Mouse (Mus musculus) skeletal muscle tissue, adult 2 months (tissue): ENCODE measurements around the gene Gm28047.
"Not testable (repeated sequence)": the region's sequence is repeated elsewhere in the genome, so short reads cannot be mapped to it uniquely, and the experiment has no call there.

ENCODE experiments used
- DNase-seq: peaks from one replicate; pipeline ENCODE4 v3.0.0-alpha.2; 2012; ENCODE audit warnings: low read depth, low spot score

The Gm28047 gene

GRCm38 (mm10) chr15:102620765-102621164 lies 4.1 kb downstream of the Gm28047 start:
- DNase-seq, result no peak

GRCm38 (mm10) chr15:102619486-102619885 lies 5.4 kb downstream of the Gm28047 start:
- no peak for DNase-seq

DNA sequence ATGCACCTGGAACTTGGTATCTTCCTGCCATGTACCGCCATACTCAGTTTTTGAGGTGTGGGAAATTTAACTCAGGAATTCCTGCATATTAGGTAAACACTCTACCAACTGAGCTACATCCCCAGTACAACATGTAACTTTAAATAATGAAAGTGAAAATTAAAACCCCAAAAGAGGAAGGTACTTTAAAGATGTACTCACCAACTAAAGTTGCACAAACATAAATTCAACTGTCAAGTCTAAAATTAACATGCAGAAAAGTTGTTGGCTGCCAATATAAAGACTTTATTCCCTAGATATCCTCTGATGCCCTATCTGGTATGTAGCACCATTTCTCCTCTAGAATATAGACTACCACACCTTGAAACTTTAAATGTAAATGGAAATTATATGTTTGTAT lies 7.2 kb downstream of the Gm28047 start:
- no peak for DNase-seq

- DNase-seq, result no peak
Measured at GRCm38 (mm10) chr15:102616174-102616573, 8.7 kb downstream of the Gm28047 start.

DNA sequence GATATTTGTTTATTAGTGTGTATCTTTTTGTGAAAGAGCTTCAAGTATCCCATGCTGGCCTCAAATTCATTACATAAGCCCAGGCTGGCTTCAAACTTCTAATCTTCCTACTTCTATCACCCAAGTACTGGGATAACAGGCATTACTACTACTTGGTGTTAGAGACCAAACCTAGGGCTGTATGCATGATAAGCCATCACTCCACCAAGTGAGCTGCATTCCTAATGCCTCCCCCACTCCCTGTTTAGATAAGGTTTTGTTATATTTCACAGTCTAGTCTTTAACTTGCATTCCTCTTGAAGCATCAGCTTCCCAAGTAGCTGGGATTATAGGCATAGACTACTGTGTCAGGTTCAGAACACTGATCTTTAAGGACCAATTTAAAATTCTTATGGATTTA lies 10.6 kb downstream of the Gm28047 start:
- no peak for DNase-seq

GRCm38 (mm10) chr15:102612966-102613365 lies 11.9 kb downstream of the Gm28047 start:
- no peak for DNase-seq

- DNase-seq, result not testable (repeated sequence)
Measured at GRCm38 (mm10) chr15:102608586-102608985, 16.3 kb downstream of the Gm28047 start.

DNA sequence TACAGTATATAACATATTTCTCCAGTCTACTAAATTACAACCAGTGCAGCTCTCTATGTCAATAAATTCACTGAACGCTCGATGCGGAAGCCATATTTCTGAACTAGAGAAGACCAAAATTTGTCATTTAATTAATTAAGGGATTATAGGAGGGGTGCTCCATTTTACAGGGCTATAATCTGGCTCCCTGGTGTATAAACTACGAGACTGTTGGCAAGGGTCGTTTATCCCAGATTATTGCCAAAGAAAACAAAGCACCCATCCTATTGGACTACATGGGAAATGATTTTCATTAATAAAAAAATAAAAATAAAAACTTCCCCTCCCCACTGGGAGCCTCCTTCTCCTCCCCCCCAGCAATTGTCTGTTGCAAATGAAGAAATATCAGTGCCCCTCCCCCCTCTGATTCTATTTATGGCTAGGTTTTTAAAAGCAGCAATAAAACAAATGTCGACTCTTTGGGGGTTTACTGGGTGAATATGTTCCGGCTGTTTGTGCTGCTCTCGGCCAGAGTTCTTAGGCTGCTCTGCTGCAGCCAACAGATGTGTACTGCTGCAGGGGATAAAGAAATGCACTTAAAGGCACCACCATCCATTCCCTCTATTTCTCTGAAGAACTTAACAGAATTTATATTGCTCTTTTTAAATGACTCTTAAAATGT lies 30.7 kb downstream of the Gm28047 start:
- DNase-seq, result no peak

DNA sequence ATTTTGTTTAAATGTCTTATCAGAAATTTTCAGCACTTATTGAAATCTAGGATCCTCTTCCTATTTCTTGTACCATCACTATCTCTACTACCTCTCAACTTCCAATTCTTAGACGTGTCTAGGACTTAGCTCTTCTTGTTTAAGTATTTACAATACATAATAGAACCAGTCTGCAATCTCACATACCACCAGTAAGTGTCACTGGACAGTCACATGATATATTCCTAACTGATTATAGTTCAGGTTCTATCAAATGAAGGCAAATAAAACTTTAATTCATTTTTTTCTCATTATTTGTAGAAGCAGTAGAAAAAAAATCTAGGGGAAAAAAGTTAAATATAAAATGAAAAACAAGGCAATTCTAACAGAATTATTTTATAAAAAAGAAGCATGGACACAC lies 32.2 kb downstream of the Gm28047 start:
- DNase-seq, result no peak

DNA sequence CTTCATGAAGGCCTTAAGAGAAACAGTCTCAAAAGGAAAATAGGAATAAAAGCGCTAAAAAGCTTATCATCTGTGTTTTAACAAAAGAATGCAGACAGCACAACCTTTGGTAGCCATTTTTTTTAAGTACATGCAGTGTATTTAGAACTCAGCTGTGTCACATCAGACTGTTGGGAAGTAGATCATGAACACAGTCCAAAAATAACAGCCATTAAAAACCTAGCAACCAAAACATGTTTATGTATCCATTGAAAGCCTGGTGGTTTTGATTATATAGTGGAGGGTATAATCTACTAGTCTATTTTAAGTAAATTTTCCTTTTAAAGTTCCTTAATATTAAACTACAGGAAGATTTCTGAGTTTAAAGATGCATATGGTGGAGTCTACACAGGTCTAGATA lies 34.3 kb downstream of the Gm28047 start:
- no peak for DNase-seq

- DNase-seq, result no peak
Measured at GRCm38 (mm10) chr15:102589826-102590225, 35.0 kb downstream of the Gm28047 start.

GRCm38 (mm10) chr15:102585501-102585900 lies 39.4 kb downstream of the Gm28047 start:
- no peak for DNase-seq

DNA sequence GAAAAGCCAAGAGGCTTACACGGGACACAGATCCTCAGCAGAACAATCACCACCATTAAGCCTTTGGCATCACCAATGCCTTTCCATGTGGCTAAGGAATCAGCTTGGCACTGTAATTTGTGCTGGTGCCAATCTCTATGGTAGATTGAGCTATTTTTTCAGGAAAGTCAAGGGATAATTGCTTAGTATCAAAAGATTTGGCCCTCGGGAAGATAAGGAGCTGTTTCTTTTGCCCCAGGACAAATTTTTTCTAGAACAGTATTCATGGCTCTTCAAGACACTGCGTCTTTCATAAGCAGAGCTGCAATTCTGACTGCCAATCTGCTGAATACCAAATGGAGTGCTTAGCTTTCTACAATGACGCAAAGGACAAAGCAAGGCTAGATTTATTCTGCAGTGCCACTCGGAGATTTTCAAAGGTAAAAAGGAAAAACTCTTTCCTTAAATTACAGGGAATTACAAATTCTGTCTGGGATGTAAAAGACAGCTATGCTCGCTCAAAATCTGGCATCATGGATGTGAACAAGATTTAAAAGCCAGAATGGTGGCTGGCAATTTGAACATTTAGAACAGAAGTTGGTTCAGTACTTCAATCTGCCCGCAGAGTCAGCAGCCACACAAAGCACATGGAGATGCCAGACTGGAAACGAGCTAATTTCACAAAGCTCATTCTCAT lies 41.0 kb downstream of the Gm28047 start:
- DNase-seq, result no peak

DNA sequence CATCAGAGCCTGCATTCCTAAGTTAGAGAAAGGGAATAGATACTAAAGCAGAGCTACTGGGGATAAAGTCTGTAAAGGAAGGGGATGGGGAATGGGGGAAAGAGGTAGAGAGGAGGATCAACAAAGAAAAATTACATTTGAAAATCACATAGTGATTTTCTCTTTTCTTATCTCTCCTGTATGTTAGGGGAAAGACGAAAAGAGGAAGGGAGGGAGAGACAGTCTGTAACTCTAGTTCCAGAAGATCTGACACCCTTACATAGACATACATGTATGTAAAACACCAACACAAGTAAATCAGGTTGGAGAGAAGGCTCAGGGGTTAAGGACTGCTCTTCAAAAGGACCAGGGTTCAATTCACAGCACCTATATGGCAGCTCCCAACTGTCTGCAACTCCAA lies 43.7 kb downstream of the Gm28047 start:
- DNase-seq, result no peak

- no peak for DNase-seq
Measured at GRCm38 (mm10) chr15:102578351-102578750, 46.5 kb downstream of the Gm28047 start.

DNA sequence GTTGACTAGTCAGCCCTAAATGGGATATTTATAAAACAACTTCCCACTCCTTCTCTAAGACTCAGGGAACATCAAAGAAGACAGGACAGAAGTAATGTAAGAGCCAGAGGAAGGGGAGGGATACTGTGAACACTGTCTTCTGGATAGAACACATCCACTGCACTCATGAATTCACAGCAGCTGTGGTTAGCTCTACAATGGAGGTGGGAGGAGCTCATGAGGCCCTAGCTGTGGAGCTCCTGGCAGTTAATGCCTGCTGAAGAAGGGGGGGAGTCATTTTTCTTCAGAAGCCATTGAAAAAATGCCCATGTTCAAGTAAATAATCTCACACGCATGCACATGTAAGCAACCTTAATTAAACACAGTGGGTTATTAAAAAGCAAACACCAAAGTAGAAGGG lies 47.9 kb downstream of the Gm28047 start:
- DNase-seq, result no peak

DNA sequence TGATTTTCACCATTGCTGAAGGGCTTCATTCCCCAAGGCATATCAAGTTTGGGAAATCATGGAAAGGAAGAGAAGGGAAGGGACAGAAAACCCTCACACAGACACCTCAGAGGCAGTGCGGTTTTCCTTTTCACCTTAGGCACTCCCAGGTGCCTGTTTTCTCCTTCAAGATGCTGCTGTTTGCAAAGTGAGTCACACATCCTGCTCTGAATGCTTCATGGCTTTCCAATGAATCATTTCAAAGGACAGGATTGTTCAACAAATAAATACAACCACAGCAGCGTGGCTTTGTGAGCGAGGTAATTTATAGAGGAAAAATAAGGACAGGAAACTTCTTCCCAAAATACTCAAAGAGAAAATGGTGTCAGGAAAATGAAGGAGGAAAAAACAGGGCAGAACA lies 52.8 kb downstream of the Gm28047 start:
- no peak for DNase-seq

GRCm38 (mm10) chr15:102567849-102568248 lies 57.0 kb downstream of the Gm28047 start:
- no peak for DNase-seq

DNA sequence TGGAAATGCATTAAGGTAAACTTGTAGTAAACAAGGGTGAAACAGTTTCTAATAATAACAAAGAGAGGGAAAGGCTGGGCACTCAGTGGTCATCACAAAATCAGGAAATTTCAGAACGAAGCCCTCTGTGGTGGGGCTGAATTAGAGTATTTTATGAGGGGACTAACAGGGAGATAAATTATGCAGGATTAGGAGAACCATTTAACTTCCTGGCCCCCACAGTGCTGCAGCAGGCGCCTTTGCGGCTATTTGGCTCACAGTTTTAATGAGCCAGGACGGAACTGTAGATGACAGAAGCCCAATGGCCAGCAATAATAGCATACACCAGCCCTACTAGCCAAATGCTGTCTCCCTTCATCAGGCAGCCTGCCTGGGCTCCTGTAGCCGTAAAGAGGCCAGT lies 61.2 kb downstream of the Gm28047 start:
- DNase-seq, result no peak

DNA sequence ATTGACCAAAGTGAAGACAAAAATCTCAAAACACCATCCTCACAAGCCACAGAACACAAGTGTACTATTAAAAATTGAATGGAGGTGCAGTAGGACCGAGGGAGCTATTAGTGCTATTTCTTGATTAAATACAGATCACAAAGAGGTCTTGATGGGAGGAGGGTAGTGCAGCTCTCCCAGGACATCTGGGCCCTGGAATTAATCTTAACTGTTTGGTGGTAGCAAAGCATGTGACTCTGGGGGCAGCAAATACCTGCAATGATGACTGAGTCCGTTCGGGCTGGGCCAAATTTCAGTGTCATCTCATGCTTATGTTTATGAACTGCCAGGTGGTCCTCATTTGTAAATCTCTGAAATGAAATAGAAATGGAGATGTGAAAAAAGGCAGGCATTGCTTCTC lies 61.8 kb downstream of the Gm28047 start:
- DNase-seq, result no peak

DNA sequence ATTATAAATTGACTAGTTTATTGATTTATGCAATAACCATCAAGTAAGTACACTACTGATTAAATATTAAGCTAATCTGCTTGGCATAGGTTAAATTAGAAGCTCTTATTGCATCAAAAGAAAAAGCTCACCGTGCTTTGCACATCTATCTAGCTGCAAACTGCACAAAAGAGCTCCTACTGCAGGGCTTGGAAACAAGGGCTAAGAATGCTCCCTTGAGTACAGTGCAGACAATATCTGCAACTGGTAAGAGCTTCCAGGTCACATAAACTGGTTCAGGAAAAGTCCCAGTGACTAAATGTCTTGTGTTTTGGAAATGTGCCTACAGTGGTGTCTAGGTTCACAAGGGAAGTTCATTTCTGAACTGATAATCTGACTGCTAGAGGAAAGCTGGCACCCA lies 62.4 kb downstream of the Gm28047 start:
- DNase-seq, result no peak

- DNase-seq, result no peak
Measured at GRCm38 (mm10) chr15:102557580-102557979, 67.3 kb downstream of the Gm28047 start.

DNA sequence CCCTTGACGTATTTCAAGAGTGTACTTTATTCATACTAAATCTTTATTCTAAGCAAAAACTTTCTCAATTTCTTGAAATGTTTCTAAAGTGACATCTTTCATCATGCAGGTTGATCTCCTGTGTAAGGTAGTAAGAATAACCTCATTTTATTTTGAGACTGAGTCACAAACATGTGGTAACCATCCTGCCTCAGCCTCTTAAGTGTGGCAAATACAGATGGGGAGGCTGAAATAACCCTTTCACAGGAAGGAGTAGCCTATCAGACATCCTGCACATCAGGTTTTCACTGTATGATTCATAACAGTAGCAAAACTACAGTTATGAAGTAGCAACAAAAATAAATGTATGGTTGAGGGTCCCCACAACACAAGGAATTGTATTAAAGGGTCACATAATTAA lies 69.3 kb downstream of the Gm28047 start:
- DNase-seq, result no peak

DNA sequence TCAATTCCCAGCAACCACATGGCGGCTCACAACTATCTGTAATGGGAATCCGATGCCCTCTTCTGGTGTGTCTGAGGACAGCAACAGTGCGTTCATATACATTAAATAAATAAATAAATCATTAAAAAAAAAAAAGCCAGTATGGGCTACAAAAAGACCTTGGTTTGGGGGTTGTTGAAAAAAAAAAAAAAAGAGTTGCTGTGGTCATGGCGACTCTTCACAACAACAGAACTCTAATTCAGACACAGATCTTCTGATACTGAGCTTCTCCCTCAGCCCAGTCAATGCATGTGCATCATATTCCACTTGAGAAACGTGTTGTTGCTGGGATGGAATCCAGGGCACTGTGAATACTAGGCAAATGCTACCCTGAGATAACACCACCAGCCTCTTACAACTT lies 72.3 kb downstream of the Gm28047 start:
- no peak for DNase-seq
